Mouse (Mus musculus): ENCODE measurements around the gene Cd93. TPM values are rescaled to one million over a fixed set of nuclear protein-coding genes. Genes with fewer than 3 reads are reported as not detected.

Gene Cd93
- polyA plus RNA-seq, 1 experiment: 0.69 TPM

DNA sequence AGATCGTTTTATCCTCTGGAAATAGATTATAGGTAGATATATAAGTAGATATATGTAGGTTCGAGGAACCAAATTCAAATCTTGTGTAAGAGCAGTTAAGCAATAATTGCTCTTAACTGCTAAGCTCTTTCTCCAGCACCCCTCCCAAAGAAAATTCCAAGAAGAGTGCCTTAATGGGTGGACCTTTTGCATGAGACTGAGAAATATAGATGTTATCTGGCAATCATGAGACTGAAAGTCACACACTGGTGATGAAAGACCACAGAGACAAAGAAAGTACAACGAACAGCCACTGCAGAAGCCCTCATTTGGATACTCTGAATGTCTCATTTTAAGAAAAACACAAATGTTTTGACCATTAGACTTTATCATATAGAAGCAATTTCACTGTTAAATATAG, 14.8 kb downstream of the Cd93 start:
- Histone ChIP-seq H3K27ac (ENCODE audit: control insufficient read depth, insufficient read depth, low read depth, low read length) (no peak overlapping the region), H3K36me3 (ENCODE audit: control insufficient read depth, insufficient read depth, low read length) (no peaks in the 10 kb centered on the region), H3K4me1 (ENCODE audit: control insufficient read depth, insufficient read depth, low read length) (no peaks in the 10 kb centered on the region), H3K4me3 (ENCODE audit: control insufficient read depth, low read depth, low read length) (no peak overlapping the region), H3K27me3 (ENCODE audit: control insufficient read depth, insufficient read depth, low read length) (no peaks in the 10 kb centered on the region)
- TF ChIP-seq POLR2A (IDR thresholded peaks at IDR 0.05; ENCODE audit: control insufficient read depth, low read depth, low read length) (no peak), CTCF (IDR thresholded peaks at IDR 0.05; ENCODE audit: control insufficient read depth, insufficient read depth, insufficient replicate concordance, low read depth, low read length) (no peak)

GRCm38 (mm10) chr2:148427553-148427952, 15.8 kb downstream of the Cd93 start:
- Histone ChIP-seq H3K36me3 (ENCODE audit: control insufficient read depth, insufficient read depth, low read length) (no peaks in the 10 kb centered on the region), H3K4me1 (ENCODE audit: control insufficient read depth, insufficient read depth, low read length) (no peaks in the 10 kb centered on the region), H3K4me3 (ENCODE audit: control insufficient read depth, low read depth, low read length) (no peak overlapping the region), H3K27me3 (ENCODE audit: control insufficient read depth, insufficient read depth, low read length) (no peaks in the 10 kb centered on the region), H3K27ac (ENCODE audit: control insufficient read depth, insufficient read depth, low read depth, low read length) (no peak overlapping the region)
- TF ChIP-seq POLR2A (IDR thresholded peaks at IDR 0.05; ENCODE audit: control insufficient read depth, low read depth, low read length): no peak
- no peak for TF ChIP-seq CTCF (IDR thresholded peaks at IDR 0.05; ENCODE audit: control insufficient read depth, insufficient read depth, insufficient replicate concordance, low read depth, low read length)

- H3K4me1 ChIP-seq (ENCODE audit: control insufficient read depth, insufficient read depth, low read length): no peaks in the 10 kb centered on the region
- H3K36me3 ChIP-seq (ENCODE audit: control insufficient read depth, insufficient read depth, low read length): no peaks in the 10 kb centered on the region
- no peak overlapping the region for H3K27ac ChIP-seq (ENCODE audit: control insufficient read depth, insufficient read depth, low read depth, low read length)
- no peak for TF ChIP-seq CTCF (IDR thresholded peaks at IDR 0.05; ENCODE audit: control insufficient read depth, insufficient read depth, insufficient replicate concordance, low read depth, low read length)
- no peak for TF ChIP-seq POLR2A (IDR thresholded peaks at IDR 0.05; ENCODE audit: control insufficient read depth, low read depth, low read length)
- H3K27me3 ChIP-seq (ENCODE audit: control insufficient read depth, insufficient read depth, low read length): no peaks in the 10 kb centered on the region
- H3K4me3 ChIP-seq (ENCODE audit: control insufficient read depth, low read depth, low read length): no peak overlapping the region
These were observed 17.5 kb downstream of the Cd93 start for GRCm38 (mm10) chr2:148425709-148426382.

GRCm38 (mm10) chr2:148421706-148422105, 21.7 kb downstream of the Cd93 start:
- H3K36me3 ChIP-seq (ENCODE audit: control insufficient read depth, insufficient read depth, low read length): no peaks in the 10 kb centered on the region
- H3K27me3 ChIP-seq (ENCODE audit: control insufficient read depth, insufficient read depth, low read length): no peaks in the 10 kb centered on the region
- H3K4me1 ChIP-seq (ENCODE audit: control insufficient read depth, insufficient read depth, low read length): no peaks in the 10 kb centered on the region
- H3K27ac ChIP-seq (ENCODE audit: control insufficient read depth, insufficient read depth, low read depth, low read length): no peak overlapping the region
- TF ChIP-seq CTCF (IDR thresholded peaks at IDR 0.05; ENCODE audit: control insufficient read depth, insufficient read depth, insufficient replicate concordance, low read depth, low read length): no peak
- TF ChIP-seq POLR2A (IDR thresholded peaks at IDR 0.05; ENCODE audit: control insufficient read depth, low read depth, low read length): no peak
- H3K4me3 ChIP-seq (ENCODE audit: control insufficient read depth, low read depth, low read length): no peak overlapping the region

DNA sequence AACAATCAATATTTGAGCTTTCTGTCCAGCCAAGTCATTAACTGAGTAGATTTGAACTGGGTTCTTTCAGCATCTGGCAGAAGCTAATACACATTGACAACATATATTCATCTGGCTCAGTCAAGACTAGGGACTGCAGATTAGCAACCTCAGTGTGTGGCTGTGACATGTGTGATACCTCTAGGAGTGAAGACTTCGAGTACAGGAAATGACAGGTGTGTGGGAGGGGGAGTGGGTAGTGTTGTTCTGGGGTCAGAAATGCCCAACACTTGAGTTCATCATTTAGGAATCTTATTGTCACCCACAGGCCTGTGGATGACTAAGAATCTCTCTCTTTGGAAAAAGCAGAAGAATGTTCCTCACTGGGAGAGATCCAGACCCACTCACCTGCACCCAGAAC, 22.3 kb downstream of the Cd93 start:
- Histone ChIP-seq H3K4me3 (ENCODE audit: control insufficient read depth, low read depth, low read length) (no peak overlapping the region), H3K27ac (ENCODE audit: control insufficient read depth, insufficient read depth, low read depth, low read length) (no peak overlapping the region), H3K4me1 (ENCODE audit: control insufficient read depth, insufficient read depth, low read length) (no peaks in the 10 kb centered on the region), H3K27me3 (ENCODE audit: control insufficient read depth, insufficient read depth, low read length) (no peaks in the 10 kb centered on the region), H3K36me3 (ENCODE audit: control insufficient read depth, insufficient read depth, low read length) (no peaks in the 10 kb centered on the region)
- no peak for TF ChIP-seq POLR2A (IDR thresholded peaks at IDR 0.05; ENCODE audit: control insufficient read depth, low read depth, low read length)
- no peak for TF ChIP-seq CTCF (IDR thresholded peaks at IDR 0.05; ENCODE audit: control insufficient read depth, insufficient read depth, insufficient replicate concordance, low read depth, low read length)

DNA sequence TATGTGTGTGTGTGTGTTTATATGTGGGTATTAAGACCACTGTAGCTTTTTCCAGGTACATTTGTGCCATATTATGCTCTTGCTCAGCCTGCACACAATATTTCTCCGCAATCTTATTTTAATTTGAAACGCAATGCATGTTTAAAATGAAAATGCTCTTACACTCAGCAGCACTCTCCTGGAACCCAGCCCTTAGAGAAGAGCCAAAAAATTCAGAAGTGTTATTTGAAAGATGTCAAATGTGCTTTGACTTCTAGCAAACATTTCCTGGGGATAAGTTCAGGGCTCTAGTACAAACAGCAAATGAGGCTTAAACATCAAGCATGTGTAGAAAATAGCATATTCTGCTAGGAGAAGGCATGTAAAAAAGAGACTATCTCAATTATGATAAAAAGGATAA, 23.6 kb downstream of the Cd93 start:
- H3K36me3 ChIP-seq (ENCODE audit: control insufficient read depth, insufficient read depth, low read length): no peaks in the 10 kb centered on the region
- H3K27ac ChIP-seq (ENCODE audit: control insufficient read depth, insufficient read depth, low read depth, low read length): no peak overlapping the region
- no peaks in the 10 kb centered on the region for H3K27me3 ChIP-seq (ENCODE audit: control insufficient read depth, insufficient read depth, low read length)
- H3K4me1 ChIP-seq (ENCODE audit: control insufficient read depth, insufficient read depth, low read length): no peaks in the 10 kb centered on the region
- TF ChIP-seq CTCF (IDR thresholded peaks at IDR 0.05; ENCODE audit: control insufficient read depth, insufficient read depth, insufficient replicate concordance, low read depth, low read length): no peak
- no peak for TF ChIP-seq POLR2A (IDR thresholded peaks at IDR 0.05; ENCODE audit: control insufficient read depth, low read depth, low read length)
- no peak overlapping the region for H3K4me3 ChIP-seq (ENCODE audit: control insufficient read depth, low read depth, low read length)

- TF ChIP-seq CTCF (IDR thresholded peaks at IDR 0.05; ENCODE audit: control insufficient read depth, insufficient read depth, insufficient replicate concordance, low read depth, low read length) (no peak), POLR2A (IDR thresholded peaks at IDR 0.05; ENCODE audit: control insufficient read depth, low read depth, low read length) (no peak)
- Histone ChIP-seq H3K4me1 (ENCODE audit: control insufficient read depth, insufficient read depth, low read length) (no peaks in the 10 kb centered on the region), H3K27ac (ENCODE audit: control insufficient read depth, insufficient read depth, low read depth, low read length) (no peak overlapping the region), H3K36me3 (ENCODE audit: control insufficient read depth, insufficient read depth, low read length) (no peaks in the 10 kb centered on the region), H3K27me3 (ENCODE audit: control insufficient read depth, insufficient read depth, low read length) (no peaks in the 10 kb centered on the region), H3K4me3 (ENCODE audit: control insufficient read depth, low read depth, low read length) (no peak overlapping the region)
These were observed 24.2 kb downstream of the Cd93 start for GRCm38 (mm10) chr2:148419151-148419550.
